Mouse (Mus musculus) heart, postnatal 25 days (tissue): ENCODE measurements around the gene Hspb7. TPM values are rescaled to one million over a fixed set of nuclear protein-coding genes. Genes with fewer than 3 reads are reported as not detected.

Experiments used
- DNase-seq: peaks from one replicate; pipeline ENCODE4 v3.0.0; 2022; ENCODE audit warnings: low spot score
- intact Hi-C: fragments of 180-260 bp; cut with DNase I; formaldehyde crosslinking; loops from one replicate; pipeline ENCODE4 v1.15.1; 2025
- total RNA-seq, 2 experiments: library from RNA; stranded (reverse); gene quantifications; 2 replicates each; pipeline ENCODE4 v1.2.3; 2021

Gene Hspb7
- total RNA-seq, 2 experiments from 2014 or later = 1,043 to 1,140 TPM

DNA sequence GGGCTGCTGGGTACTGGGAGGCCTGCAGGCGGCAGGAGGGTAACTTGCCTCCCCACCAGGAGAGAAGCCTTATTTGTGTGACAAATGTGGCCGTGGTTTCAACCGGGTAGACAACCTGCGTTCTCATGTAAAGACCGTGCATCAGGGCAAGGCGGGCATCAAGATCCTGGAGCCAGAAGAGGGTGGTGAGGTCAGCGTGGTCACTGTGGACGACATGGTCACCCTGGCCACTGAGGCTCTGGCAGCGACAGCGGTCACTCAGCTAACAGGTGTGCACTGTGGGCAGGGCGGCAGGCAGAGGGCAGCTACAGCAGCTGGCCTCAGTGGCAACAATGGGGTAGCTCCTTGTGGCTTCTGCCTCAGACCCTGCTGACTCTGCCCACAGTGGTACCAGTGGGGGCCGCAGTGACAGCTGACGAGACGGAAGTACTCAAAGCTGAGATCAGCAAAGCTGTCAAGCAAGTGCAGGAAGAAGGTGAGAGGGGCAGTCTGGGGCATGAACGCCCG is 45.8 kb downstream of the Hspb7 start:
- no peak for DNase-seq
- intact Hi-C loops = no loop called here

DNA sequence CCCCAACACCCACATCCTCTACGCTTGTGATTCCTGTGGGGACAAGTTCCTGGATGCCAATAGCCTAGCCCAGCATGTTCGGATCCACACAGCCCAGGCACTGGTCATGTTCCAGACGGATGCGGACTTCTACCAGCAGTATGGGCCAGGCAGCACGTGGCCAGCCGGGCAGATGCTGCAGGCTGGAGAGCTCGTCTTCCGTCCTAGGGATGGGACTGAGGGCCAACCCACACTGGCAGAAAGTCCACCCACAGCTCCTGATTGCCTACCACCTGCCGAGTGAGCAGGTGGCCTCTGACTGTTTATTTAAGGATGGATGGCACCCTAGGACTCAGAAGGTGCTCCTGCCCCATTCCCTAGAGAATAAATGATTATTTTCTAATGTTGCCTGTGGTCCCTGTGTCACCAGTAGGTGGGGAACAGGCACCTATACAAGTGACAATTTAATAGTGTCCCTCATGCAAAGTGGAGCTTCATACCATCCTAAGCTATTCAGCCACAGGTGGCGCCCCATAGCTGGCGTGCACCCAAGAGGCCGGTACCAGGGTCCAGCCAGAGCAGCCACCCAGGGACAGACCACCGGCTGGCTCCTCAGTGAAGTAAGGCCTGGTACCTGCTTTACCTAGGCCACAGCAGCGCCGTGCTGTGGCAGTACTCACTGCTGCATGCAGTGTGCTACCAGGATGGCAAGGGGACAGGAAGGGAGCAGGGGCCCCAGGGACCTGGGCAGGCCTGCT is 46.4 kb downstream of the Hspb7 start:
- no peak for DNase-seq
- intact Hi-C loops = no loop called here

DNA sequence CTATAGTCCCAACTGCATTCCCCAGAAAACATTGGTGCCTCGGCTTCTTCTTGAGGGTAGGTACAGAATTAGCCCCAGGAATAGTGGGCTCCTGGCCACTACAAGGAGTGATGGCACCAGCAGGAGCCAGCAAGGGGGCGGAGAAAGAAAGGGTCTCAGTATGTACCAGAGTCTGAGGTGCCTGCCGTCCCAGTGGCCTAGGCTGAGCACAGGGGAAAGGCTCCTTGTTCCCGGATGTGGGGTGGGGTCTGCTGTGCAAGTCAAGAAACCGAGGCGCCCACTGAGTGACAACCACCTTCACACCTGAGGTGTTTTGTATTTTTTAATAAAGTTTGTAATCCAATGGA is 47.0 kb downstream of the Hspb7 start:
- no peak for DNase-seq
- intact Hi-C loops = no loop called here

DNA sequence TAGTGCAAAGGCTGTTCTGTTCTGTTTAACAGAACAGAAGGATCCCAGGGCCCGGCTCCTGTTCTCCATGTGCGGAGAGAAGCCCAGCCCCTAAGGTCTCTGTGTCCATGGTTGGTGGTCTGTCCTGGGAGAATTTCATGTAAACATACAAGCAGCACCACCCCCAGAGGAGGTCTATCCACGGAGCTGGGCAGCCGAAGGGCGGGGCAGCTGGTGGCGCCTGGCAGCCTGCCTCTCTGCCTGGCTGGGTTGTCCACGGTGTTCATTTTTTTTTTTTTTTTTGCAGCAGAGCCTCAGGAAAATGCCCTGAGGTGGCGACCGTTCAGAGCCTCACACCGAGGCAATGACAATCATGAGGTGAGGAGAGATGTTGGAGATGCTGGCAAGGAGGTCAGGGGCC is 48.0 kb downstream of the Hspb7 start:
- DNase-seq = no peak
- intact Hi-C loops = no loop called here

DNA sequence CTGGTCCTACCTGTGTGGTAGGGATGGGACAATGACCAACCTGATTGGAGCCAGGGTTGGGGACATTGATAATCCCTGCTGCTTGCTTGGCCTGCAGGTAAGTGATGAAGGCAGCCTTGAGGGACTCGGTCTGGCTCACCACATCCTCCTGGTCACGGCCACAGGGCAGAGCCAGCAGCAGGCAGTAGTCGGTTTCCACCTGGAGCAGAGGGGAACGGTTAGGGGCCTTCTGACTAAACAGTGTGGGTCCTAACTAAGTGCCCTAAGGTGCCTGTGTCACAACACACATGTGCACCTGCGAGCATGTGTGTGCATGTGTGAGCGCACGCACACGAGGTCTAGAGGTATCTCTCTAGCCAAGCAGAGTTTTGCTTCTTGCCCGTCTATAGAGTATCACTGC is 48.8 kb downstream of the Hspb7 start:
- DNase-seq = no peak
- intact Hi-C loops = no loop called here

DNA sequence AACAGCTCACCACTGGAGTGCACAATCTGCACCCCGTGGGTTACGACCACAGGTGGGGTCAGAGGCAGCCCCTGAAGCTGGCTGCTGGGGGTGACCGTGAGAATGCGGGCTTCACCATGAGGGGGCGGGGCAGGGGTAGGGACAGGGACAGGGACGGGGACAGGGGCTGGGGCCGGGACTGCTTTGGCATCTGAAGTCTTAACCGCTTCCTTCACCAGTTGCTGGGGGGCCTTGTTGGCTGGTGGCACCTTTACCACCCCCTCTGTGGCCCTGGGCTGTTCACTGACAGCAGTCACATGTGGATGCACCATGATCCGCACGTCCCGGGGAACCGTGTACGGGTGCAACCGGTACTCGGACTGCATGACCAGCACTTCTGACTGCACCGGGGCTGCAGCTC is 50.9 kb downstream of the Hspb7 start:
- DNase-seq = no peak
- intact Hi-C loops = no loop called here

DNA sequence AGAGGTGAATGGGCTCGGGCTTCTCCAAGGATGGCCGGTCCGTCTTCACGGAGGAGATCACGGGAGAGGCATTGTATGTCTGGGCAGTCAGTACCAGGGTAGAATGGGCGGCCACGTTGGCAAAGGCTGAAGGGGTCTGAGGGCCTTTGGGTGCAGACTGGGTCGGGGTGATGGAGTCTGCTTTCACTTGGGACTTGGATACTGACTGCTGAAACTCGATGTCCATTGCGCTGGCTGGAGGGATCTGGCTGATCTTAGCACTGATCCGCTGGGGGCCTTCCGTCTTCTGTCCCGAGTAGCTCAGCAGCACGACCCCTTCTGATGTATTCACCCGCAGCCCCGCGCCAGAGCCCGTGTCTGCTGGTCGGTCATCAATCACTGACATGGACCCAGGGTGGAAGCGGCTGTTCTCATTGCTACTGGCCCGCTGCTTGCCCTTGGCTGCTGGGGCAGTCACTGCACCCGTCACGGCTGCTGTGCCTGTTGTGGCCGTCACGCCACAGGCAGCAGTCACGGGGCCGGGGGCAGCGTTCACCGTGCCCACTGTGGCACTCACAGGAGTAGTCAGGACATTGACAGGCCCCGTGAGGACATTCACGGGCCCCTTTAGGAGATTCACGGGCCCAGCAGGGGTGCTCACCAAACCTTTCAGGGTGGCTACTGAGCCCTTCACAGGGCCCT is 52.2 kb downstream of the Hspb7 start:
- intact Hi-C loops = no loop called here
- no peak for DNase-seq

DNA sequence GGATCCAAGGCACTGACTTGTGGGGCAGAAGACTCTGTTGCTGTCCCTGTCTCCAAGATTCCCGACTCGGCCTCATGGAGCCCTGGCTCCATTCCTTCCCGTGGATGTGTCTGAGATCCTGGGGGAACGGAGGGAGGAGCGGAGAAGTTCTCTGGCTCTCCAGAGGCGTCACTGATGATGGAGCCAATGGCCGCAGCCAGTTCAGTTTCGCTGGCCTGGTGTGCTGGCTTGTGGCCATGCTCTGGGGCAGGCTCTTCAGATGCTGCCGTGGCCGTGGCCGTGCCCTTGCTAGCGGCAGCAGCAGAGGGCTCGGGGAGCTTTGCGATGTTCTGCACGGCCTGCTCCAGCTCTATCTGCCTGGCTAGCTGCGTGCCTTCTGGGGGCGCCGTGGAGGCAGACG is 53.9 kb downstream of the Hspb7 start:
- no peak for DNase-seq
- intact Hi-C loops = no loop called here

Other genes starting within 250 kb of the Hspb7 start
- gene Rsg1, start 206.8 kb upstream of the Hspb7 start, total RNA-seq = under 1 TPM; 0.45 to 0.60 TPM
- gene Arhgef19, start 181.3 kb upstream of the Hspb7 start, total RNA-seq = 10 to 100 TPM; 28.5 to 36.4 TPM
- 1 to 10 TPM; 6.8 to 7.7 TPM for gene Epha2, start 119.5 kb upstream of the Hspb7 start, total RNA-seq
- under 1 TPM; 0.42 to 0.73 TPM for gene Fam131c, start 52.6 kb upstream of the Hspb7 start, total RNA-seq
- gene Clcnka, start 22.1 kb upstream of the Hspb7 start, total RNA-seq = not detected
- gene Clcnkb, start 4.8 kb upstream of the Hspb7 start, total RNA-seq = 1 to 10 TPM in 1 of 2 experiments, under 1 TPM in 1; 0.60 to 1.5 TPM
- 1 to 10 TPM in 1 of 2 experiments, under 1 TPM in 1; 0.50 to 1.5 TPM for gene Srarp, start 15.3 kb downstream of the Hspb7 start, total RNA-seq
- gene Zbtb17, start 23.9 kb downstream of the Hspb7 start, total RNA-seq = 10 to 100 TPM; 22.7 to 23.5 TPM
- gene Spen, start 117.8 kb downstream of the Hspb7 start, total RNA-seq = 10 to 100 TPM; 27.3 to 29.7 TPM
- 100 to 1,000 TPM; 298 to 316 TPM for gene Fblim1, start 185.3 kb downstream of the Hspb7 start, total RNA-seq
- gene Tmem82, start 197.9 kb downstream of the Hspb7 start, total RNA-seq = 10 to 100 TPM; 21.2 to 28.9 TPM
- 100 to 1,000 TPM; 105 to 117 TPM for gene Slc25a34, start 203.0 kb downstream of the Hspb7 start, total RNA-seq
- gene Plekhm2, start 244.1 kb downstream of the Hspb7 start, total RNA-seq = 100 to 1,000 TPM in 1 of 2 experiments, 10 to 100 TPM in 1; 94.1 to 109 TPM